In the genomic region with DNA sequence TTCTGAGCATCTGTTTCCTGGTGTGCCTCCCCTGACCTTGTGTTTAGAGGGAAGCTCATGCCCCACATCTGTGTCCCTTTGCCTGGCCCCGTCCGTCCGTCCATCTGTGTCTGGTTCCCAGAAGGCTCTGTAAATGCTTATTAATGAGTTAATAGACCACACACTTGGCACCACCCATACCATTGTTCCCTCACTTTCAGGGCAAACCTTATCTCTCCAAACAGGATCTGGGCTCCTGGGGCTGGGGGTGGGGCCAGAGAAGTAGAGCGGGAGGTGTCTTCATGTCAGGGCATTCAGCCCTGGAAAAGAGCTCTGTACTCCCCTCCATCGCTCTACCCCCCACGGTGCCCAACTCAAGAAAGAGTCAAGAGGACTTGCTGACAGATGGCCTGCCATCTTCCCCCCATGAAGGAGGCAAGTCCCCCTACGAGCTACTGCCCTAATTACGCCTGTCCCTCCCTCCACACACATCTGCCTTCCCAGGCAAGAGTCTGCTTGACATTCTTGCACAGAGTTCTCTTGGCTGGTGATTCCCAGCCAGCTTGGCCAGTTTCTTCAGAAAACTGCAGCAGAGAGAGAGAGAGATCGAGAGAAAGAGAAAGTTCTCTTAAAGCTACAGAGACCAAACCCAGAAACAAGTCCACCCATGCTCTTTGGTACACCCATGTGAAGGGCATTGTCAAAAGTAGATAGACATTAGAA, we compare ENCODE assay signal across 18 mouse cellular contexts. TPM values are rescaled to one million over a fixed set of nuclear protein-coding genes. Genes with fewer than 3 reads are reported as not detected.
DNase-seq lines count a peak whose midpoint lies in the region; ATAC-seq and TF ChIP-seq lines count a peak whose summit lies in the region.
"Had no signal": no experiment of that assay in that cellular context is flagged by ENCODE, and none has a peak within 500 bp of the region (broad histone marks: within the 10 kb centered on the region; RNA-seq: fewer than 3 reads in every experiment).

No protein-coding gene starts in this region.

- peaks cover 35% of the 10 kb centered on the region for H3K4me1 ChIP-seq in heart, embryonic 10.5 days
- H3K4me1 ChIP-seq in lung, embryonic 15.5 days: peaks cover 22% of the 10 kb centered on the region
- H3K4me1 ChIP-seq in liver, postnatal 0 days (ENCODE audit: insufficient read depth): 0 out of 2 replicates have a peak, but pooled peaks cover under 1% of the 10 kb centered on the region

- peak; percentile 38; the same call in 1 of the 2 replicates for ATAC-seq in lung, embryonic 15.5 days (ENCODE audit: borderline replicate concordance, extremely low read depth, low FRiP score, low TSS enrichment)
- no peak for ATAC-seq in liver, postnatal 0 days
- ATAC-seq: forebrain, embryonic 13.5 days had no signal

- TF ChIP-seq CTCF in brain, embryonic 14.5 days (IDR thresholded peaks at IDR 0.05; ENCODE audit: borderline replicate concordance, extremely low read depth, insufficient read depth, insufficient read length): no peak
- no peak for TF ChIP-seq CTCF in liver, postnatal 0 days (IDR thresholded peaks at IDR 0.05; ENCODE audit: low read depth)

- H3K4me2 ChIP-seq in lung, embryonic 15.5 days: peak overlapping the region; percentile 25; the same call in 1 of the 2 replicates
- no peak overlapping the region for H3K4me2 ChIP-seq in liver, postnatal 0 days (ENCODE audit: low read depth, low read length)
- H3K4me2 ChIP-seq: forebrain, embryonic 13.5 days; heart, embryonic 11.5 days; hindbrain, embryonic 13.5 days had no signal

- H3K4me3 ChIP-seq in heart, embryonic 10.5 days: no peak overlapping the region
- H3K4me3 ChIP-seq in lung, embryonic 15.5 days: no peak overlapping the region
- H3K4me3 ChIP-seq in liver, postnatal 0 days (ENCODE audit: low read depth, low read length): no peak overlapping the region
- H3K4me3 ChIP-seq: forebrain, embryonic 13.5 days; hindbrain, embryonic 13.5 days; layer of hippocampus, adult 2 months had no signal

- TF ChIP-seq POLR2A in brain, embryonic 14.5 days (IDR thresholded peaks at IDR 0.05; ENCODE audit: borderline replicate concordance, extremely low read depth, insufficient read depth, insufficient read length, poor library complexity, severe bottlenecking): no peak

- 36% methylated on average over 9 of the region's 9 CpGs for WGBS in heart, embryonic 10.5 days
- WGBS in lung, embryonic 15.5 days: 24% methylated on average over 9 of the region's 9 CpGs
- WGBS in liver, postnatal 0 days (ENCODE audit: insufficient replicate concordance): 45% methylated on average over 9 of the region's 9 CpGs

- TF ChIP-seq EP300 in liver, postnatal 0 days (IDR thresholded peaks at IDR 0.05; ENCODE audit: low read depth): no peak

- DNase-seq in heart, adult 18-20 months: peak; percentile 18 to 29
- no peak for DNase-seq in heart, embryonic 10.5 days (ENCODE audit: low spot score)
- peak; percentile 24 for DNase-seq in brain, embryonic 14.5 days (ENCODE audit: low read depth)
- peak; percentile 32 for DNase-seq in retina, embryonic 14.5 days (ENCODE audit: low spot score)
- DNase-seq in thymus, adult 18-20 months: no peak
- DNase-seq in liver, postnatal 0 days: no peak
- DNase-seq in spleen, postnatal 14 days (ENCODE audit: low spot score in 2 of 2): no peak
- DNase-seq: adrenal gland, postnatal 10 days; kidney, adult 8-10 months; right cerebral cortex, postnatal 14 days; thymus, postnatal 25 days had no signal

- no peaks in the 10 kb centered on the region for H3K9me3 ChIP-seq in heart, embryonic 10.5 days
- no peaks in the 10 kb centered on the region for H3K9me3 ChIP-seq in lung, embryonic 15.5 days
- H3K9me3 ChIP-seq in liver, postnatal 0 days (ENCODE audit: low read length): no peaks in the 10 kb centered on the region
- H3K9me3 ChIP-seq: forebrain, embryonic 13.5 days; hindbrain, embryonic 13.5 days had no signal

- no peak overlapping the region; the same call in 1 of the 2 replicates for H3K27ac ChIP-seq in heart, embryonic 10.5 days
- H3K27ac ChIP-seq in lung, embryonic 15.5 days: peak overlapping the region; percentile 75
- H3K27ac ChIP-seq in liver, postnatal 0 days (ENCODE audit: low read depth): no peak overlapping the region
- H3K27ac ChIP-seq: forebrain, embryonic 13.5 days; hindbrain, embryonic 13.5 days; layer of hippocampus, adult 2 months had no signal

- H3K27me3 ChIP-seq in heart, embryonic 10.5 days (ENCODE audit: insufficient read depth, poor library complexity, severe bottlenecking): peaks cover 5% of the 10 kb centered on the region; the same call in 1 of the 2 replicates
- H3K27me3 ChIP-seq in lung, embryonic 15.5 days: no peaks in the 10 kb centered on the region
- H3K27me3 ChIP-seq in liver, postnatal 0 days (ENCODE audit: insufficient read depth, low read length): no peaks in the 10 kb centered on the region
- H3K27me3 ChIP-seq: forebrain, embryonic 13.5 days; hindbrain, embryonic 13.5 days had no signal

- H3K36me3 ChIP-seq in heart, embryonic 10.5 days: no peaks in the 10 kb centered on the region
- H3K36me3 ChIP-seq in lung, embryonic 15.5 days: no peaks in the 10 kb centered on the region
- no peaks in the 10 kb centered on the region for H3K36me3 ChIP-seq in liver, postnatal 0 days (replicated peaks; ENCODE audit: insufficient read depth, low read length)
- H3K36me3 ChIP-seq: hindbrain, embryonic 13.5 days had no signal

- H3K9ac ChIP-seq in lung, embryonic 15.5 days: no peak overlapping the region
- no peak overlapping the region for H3K9ac ChIP-seq in liver, postnatal 0 days (replicated peaks)
- H3K9ac ChIP-seq: forebrain, embryonic 13.5 days; hindbrain, embryonic 13.5 days had no signal

RNA-seq across cellular contexts. Expression of gene Edn2, which starts 38.3 kb away (rescaled TPM):
- total RNA-seq in heart, adult 18-20 months (2021): not detected
- polyA plus RNA-seq in heart, embryonic 10.5 days (2016; fragmentation: Nextera tagmentation; extraction: Ambion mirVana): 0.46 and 0.60 TPM in 2 replicates
- polyA plus RNA-seq in brain, embryonic 14.5 days (2012; rRNA removed): 0.30 TPM in 1 of 2 replicates, not detected in the other
- polyA plus RNA-seq in lung, embryonic 15.5 days (2015; fragmentation: Nextera tagmentation; extraction: Ambion mirVana): 0.76 and 1.0 TPM in 2 replicates
- 0.07 and 0.19 TPM in 2 replicates for polyA plus RNA-seq in liver, postnatal 0 days (2015; fragmentation: Nextera tagmentation; extraction: Ambion mirVana)
- total RNA-seq: adrenal gland, postnatal 10 days; layer of hippocampus, adult 2 months; liver, adult 2 months; neutrophil, adult 5-6 weeks had no signal
- polyA plus RNA-seq: liver, adult 2 months had no signal

Comparison
In these comparisons a context has a peak if more than half of its experiments do, and no peak if none do; other contexts are left out.
1. DNase-seq: peak in heart, adult 18-20 months (2 of 2), brain, embryonic 14.5 days (single experiment) and retina, embryonic 14.5 days (single experiment); none in heart, embryonic 10.5 days (single experiment), thymus, adult 18-20 months (0 of 2), liver, postnatal 0 days (single experiment) and spleen, postnatal 14 days (0 of 2).